Mouse (Mus musculus): ENCODE measurements around the gene Ptrh1. TPM values are rescaled to one million over a fixed set of nuclear protein-coding genes. Genes with fewer than 3 reads are reported as not detected.

Ptrh1 gene
- polyA plus RNA-seq, 1 experiment, result 65.8 TPM

DNA sequence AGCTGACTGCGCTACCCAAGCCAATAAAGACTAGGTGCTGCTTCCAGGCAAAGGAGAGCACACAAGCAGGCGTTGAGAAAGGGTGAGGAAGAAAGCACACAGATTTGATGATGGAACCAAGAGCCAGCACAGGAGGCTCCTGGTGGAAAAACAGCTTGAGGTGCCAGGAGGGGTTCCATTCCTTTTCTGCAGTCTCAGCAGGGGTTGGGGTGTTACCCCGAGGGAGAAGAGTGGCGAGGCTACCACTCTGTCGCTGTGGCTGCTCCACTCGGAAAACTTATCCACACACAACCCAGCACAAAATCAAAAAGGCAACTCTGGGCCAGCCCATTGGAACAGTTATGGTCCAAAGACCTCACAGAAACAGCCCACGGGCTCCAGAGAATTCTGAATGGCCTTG lies 42.0 kb downstream of the Ptrh1 start:
- Histone ChIP-seq H3K27ac (ENCODE audit: insufficient read depth, low read depth, low read length) (no peak overlapping the region), H3K36me3 (ENCODE audit: control insufficient read depth, insufficient read depth, low read length) (no peaks in the 10 kb centered on the region), H3K4me3 (ENCODE audit: low read depth, low read length) (no peak overlapping the region), H3K27me3 (ENCODE audit: control insufficient read depth, insufficient read depth, low read length) (no peaks in the 10 kb centered on the region), H3K4me1 (ENCODE audit: control insufficient read depth, insufficient read depth, insufficient read length, low read length) (no peaks in the 10 kb centered on the region)
- WGBS, result 82% methylated on average over 7 of the region's 7 CpGs
- no peak for TF ChIP-seq CTCF (IDR thresholded peaks at IDR 0.05; ENCODE audit: extremely low read depth, insufficient read length, insufficient replicate concordance, low read depth, low read length)
- TF ChIP-seq POLR2A (IDR thresholded peaks at IDR 0.05; ENCODE audit: low read depth, low read length), result no peak

GRCm38 (mm10) chr2:32818208-32818607 lies 42.6 kb downstream of the Ptrh1 start:
- H3K4me3 ChIP-seq (ENCODE audit: low read depth, low read length), result no peak overlapping the region
- H3K27ac ChIP-seq (ENCODE audit: insufficient read depth, low read depth, low read length), result no peak overlapping the region
- H3K27me3 ChIP-seq (ENCODE audit: control insufficient read depth, insufficient read depth, low read length), result no peaks in the 10 kb centered on the region
- no peak for TF ChIP-seq POLR2A (IDR thresholded peaks at IDR 0.05; ENCODE audit: low read depth, low read length)
- TF ChIP-seq CTCF (IDR thresholded peaks at IDR 0.05; ENCODE audit: extremely low read depth, insufficient read length, insufficient replicate concordance, low read depth, low read length), result no peak
- no peaks in the 10 kb centered on the region for H3K36me3 ChIP-seq (ENCODE audit: control insufficient read depth, insufficient read depth, low read length)
- WGBS, result over 99% methylated on average over 5 of the region's 5 CpGs
- no peaks in the 10 kb centered on the region for H3K4me1 ChIP-seq (ENCODE audit: control insufficient read depth, insufficient read depth, insufficient read length, low read length)

- TF ChIP-seq CTCF (IDR thresholded peaks at IDR 0.05; ENCODE audit: extremely low read depth, insufficient read length, insufficient replicate concordance, low read depth, low read length) (peak; percentile 52; the same call in 1 of the 2 replicates), POLR2A (IDR thresholded peaks at IDR 0.05; ENCODE audit: low read depth, low read length) (no peak)
- Histone ChIP-seq H3K36me3 (ENCODE audit: control insufficient read depth, insufficient read depth, low read length) (no peaks in the 10 kb centered on the region), H3K27ac (ENCODE audit: insufficient read depth, low read depth, low read length) (no peak overlapping the region), H3K4me3 (ENCODE audit: low read depth, low read length) (no peak overlapping the region), H3K4me1 (ENCODE audit: control insufficient read depth, insufficient read depth, insufficient read length, low read length) (no peaks in the 10 kb centered on the region), H3K27me3 (ENCODE audit: control insufficient read depth, insufficient read depth, low read length) (no peaks in the 10 kb centered on the region)
- 65% methylated on average over 11 of the region's 11 CpGs for WGBS
Measured at GRCm38 (mm10) chr2:32821041-32821802, 45.6 kb downstream of the Ptrh1 start.

DNA sequence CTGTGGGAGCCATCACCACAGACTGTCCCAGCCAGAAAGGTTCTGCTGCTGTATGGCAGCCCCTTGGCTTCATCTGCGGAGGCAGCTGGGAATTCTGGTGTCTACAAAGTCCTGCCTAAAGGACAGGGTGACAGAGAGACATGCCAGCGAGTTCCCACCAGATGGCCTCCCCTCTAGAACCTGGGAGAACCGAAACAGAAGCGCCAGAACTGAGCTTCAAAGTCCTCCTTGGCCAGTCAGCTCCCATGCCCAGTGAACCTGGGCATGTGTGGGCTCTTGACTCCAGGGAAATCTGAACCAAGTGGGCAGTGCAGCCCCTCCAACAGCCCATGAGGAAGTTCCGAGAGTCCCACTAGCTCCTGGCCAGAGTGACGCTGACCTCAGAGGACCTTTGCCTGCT lies 47.1 kb downstream of the Ptrh1 start:
- H3K4me3 ChIP-seq (ENCODE audit: low read depth, low read length), result no peak overlapping the region
- H3K4me1 ChIP-seq (ENCODE audit: control insufficient read depth, insufficient read depth, insufficient read length, low read length), result no peaks in the 10 kb centered on the region
- H3K36me3 ChIP-seq (ENCODE audit: control insufficient read depth, insufficient read depth, low read length), result no peaks in the 10 kb centered on the region
- no peaks in the 10 kb centered on the region for H3K27me3 ChIP-seq (ENCODE audit: control insufficient read depth, insufficient read depth, low read length)
- H3K27ac ChIP-seq (ENCODE audit: insufficient read depth, low read depth, low read length), result no peak overlapping the region
- no peak for TF ChIP-seq CTCF (IDR thresholded peaks at IDR 0.05; ENCODE audit: extremely low read depth, insufficient read length, insufficient replicate concordance, low read depth, low read length)
- TF ChIP-seq POLR2A (IDR thresholded peaks at IDR 0.05; ENCODE audit: low read depth, low read length), result no peak
- 86% methylated on average over 6 of the region's 6 CpGs for WGBS

GRCm38 (mm10) chr2:32823153-32823552 lies 47.6 kb downstream of the Ptrh1 start:
- H3K4me1 ChIP-seq (ENCODE audit: control insufficient read depth, insufficient read depth, insufficient read length, low read length), result no peaks in the 10 kb centered on the region
- no peak overlapping the region for H3K27ac ChIP-seq (ENCODE audit: insufficient read depth, low read depth, low read length)
- no peaks in the 10 kb centered on the region for H3K27me3 ChIP-seq (ENCODE audit: control insufficient read depth, insufficient read depth, low read length)
- TF ChIP-seq CTCF (IDR thresholded peaks at IDR 0.05; ENCODE audit: extremely low read depth, insufficient read length, insufficient replicate concordance, low read depth, low read length) (no peak), POLR2A (IDR thresholded peaks at IDR 0.05; ENCODE audit: low read depth, low read length) (no peak)
- 75% methylated on average over 11 of the region's 11 CpGs for WGBS
- H3K4me3 ChIP-seq (ENCODE audit: low read depth, low read length), result no peak overlapping the region
- H3K36me3 ChIP-seq (ENCODE audit: control insufficient read depth, insufficient read depth, low read length), result no peaks in the 10 kb centered on the region

DNA sequence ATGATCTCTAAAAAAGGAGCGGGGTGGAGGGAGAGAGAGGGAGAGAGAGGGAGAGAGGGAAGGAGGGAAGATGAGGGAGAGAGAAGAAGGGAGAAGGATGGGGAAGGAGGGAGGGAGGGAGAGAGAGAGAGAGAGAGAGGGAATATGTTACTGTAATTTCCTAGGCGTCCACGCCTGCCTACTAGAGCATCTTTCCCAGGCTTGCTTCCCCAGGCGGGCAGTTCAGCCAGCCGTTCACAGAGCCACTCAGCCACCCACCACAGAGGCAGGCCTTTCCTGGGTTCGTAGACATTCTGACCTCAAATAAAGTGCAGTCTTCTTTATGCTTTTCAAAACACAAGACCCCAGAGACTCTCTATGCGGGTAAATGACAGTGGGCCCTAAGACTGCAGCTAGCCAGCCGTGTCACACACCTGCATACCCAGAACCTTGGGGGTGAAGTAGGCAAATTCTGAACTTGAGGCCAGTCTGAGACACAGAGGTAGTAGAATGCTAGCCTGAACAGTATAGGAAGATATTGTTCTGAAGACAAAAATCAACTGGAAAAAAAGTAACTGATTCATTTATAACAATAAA lies 48.1 kb downstream of the Ptrh1 start:
- no peaks in the 10 kb centered on the region for H3K27me3 ChIP-seq (ENCODE audit: control insufficient read depth, insufficient read depth, low read length)
- no peak overlapping the region for H3K4me3 ChIP-seq (ENCODE audit: low read depth, low read length)
- no peak overlapping the region for H3K27ac ChIP-seq (ENCODE audit: insufficient read depth, low read depth, low read length)
- TF ChIP-seq POLR2A (IDR thresholded peaks at IDR 0.05; ENCODE audit: low read depth, low read length) (no peak), CTCF (IDR thresholded peaks at IDR 0.05; ENCODE audit: extremely low read depth, insufficient read length, insufficient replicate concordance, low read depth, low read length) (no peak)
- 84% methylated on average over 8 of the region's 8 CpGs for WGBS
- H3K4me1 ChIP-seq (ENCODE audit: control insufficient read depth, insufficient read depth, insufficient read length, low read length), result no peaks in the 10 kb centered on the region
- no peaks in the 10 kb centered on the region for H3K36me3 ChIP-seq (ENCODE audit: control insufficient read depth, insufficient read depth, low read length)

- Histone ChIP-seq H3K4me3 (ENCODE audit: low read depth, low read length) (no peak overlapping the region), H3K27ac (ENCODE audit: insufficient read depth, low read depth, low read length) (no peak overlapping the region), H3K36me3 (ENCODE audit: control insufficient read depth, insufficient read depth, low read length) (no peaks in the 10 kb centered on the region), H3K4me1 (ENCODE audit: control insufficient read depth, insufficient read depth, insufficient read length, low read length) (no peaks in the 10 kb centered on the region), H3K27me3 (ENCODE audit: control insufficient read depth, insufficient read depth, low read length) (no peaks in the 10 kb centered on the region)
- no peak for TF ChIP-seq POLR2A (IDR thresholded peaks at IDR 0.05; ENCODE audit: low read depth, low read length)
- no peak for TF ChIP-seq CTCF (IDR thresholded peaks at IDR 0.05; ENCODE audit: extremely low read depth, insufficient read length, insufficient replicate concordance, low read depth, low read length)
- WGBS, result 74% methylated on average over 8 of the region's 8 CpGs
Measured at GRCm38 (mm10) chr2:32824181-32824580, 48.6 kb downstream of the Ptrh1 start.
